Mouse (Mus musculus) limb, embryonic 10.5 days (tissue): ENCODE measurements around the gene Plekhb1. TPM values are rescaled to one million over a fixed set of nuclear protein-coding genes. Genes with fewer than 3 reads are reported as not detected.

Experiments
- DNase-seq: peaks from one replicate; pipeline ENCODE4 v3.0.0-alpha.2; 2017; ENCODE audit warnings: low spot score
- H3K27ac ChIP-seq: fragments of 300-500 bp; sonication (generic); 2 replicates; pipeline ENCODE4 v1.5.1; 2016; ENCODE audit warnings: mild to moderate bottlenecking
- H3K27me3 ChIP-seq: fragments of 300-500 bp; sonication (generic); 2 replicates; pipeline ENCODE4 v1.6.1; 2016; ENCODE audit warnings: low read depth, mild to moderate bottlenecking; ENCODE audit not compliant: poor library complexity, severe bottlenecking
- H3K36me3 ChIP-seq: fragments of 300-500 bp; sonication (generic); 2 replicates; pipeline ENCODE4 v1.6.1; 2016; ENCODE audit warnings: mild to moderate bottlenecking, moderate library complexity
- H3K4me1 ChIP-seq: fragments of 300-500 bp; sonication (generic); 2 replicates; pipeline ENCODE4 v1.6.1; 2016
- H3K4me3 ChIP-seq: fragments of 300-500 bp; sonication (generic); 2 replicates; pipeline ENCODE4 v1.5.1; 2016; ENCODE audit warnings: mild to moderate bottlenecking, moderate library complexity
- H3K9me3 ChIP-seq: fragments of 300-500 bp; sonication (generic); replicated peaks from 2 replicates; pipeline ENCODE4 v1.6.1; 2016; ENCODE audit warnings: mild to moderate bottlenecking
- WGBS: fragments of 180-500 bp; shearing (Covaris S2); methylation state at CpG from one replicate; pipeline ENCODE4 v1.1.7; 2016; 5-methylcytosine and 5-hydroxymethylcytosine counted together
- polyA plus RNA-seq: library from polyadenylated mRNA; unstranded; fragments of >200 nt; fragmentation: Nextera tagmentation; extraction: Ambion mirVana; gene quantifications from 2 replicates; pipeline ENCODE4 v1.2.1, GENCODE M21; 2016

Gene Plekhb1
- polyA plus RNA-seq = 0.83 and 1.5 TPM in 2 replicates

GRCm38 (mm10) chr7:100662231-100662630, at the start of gene Plekhb1:
Gene Plekhb1, minus strand, starts transcription at chr7:100662414.
- 0 out of 2 replicates have a peak within 1 kb of the TSS, but pooled peaks have one; percentile 42 for H3K27ac ChIP-seq
- no peak for DNase-seq
- peaks cover 20% of the 10 kb centered on the region for H3K4me1 ChIP-seq
- no peaks in the 10 kb centered on the region for H3K27me3 ChIP-seq
- no peaks in the 10 kb centered on the region for H3K36me3 ChIP-seq
- H3K4me3 ChIP-seq = no peak within 1 kb of the TSS
- WGBS = 79% methylated on average over 8 of the region's 8 CpGs
- no peaks in the 10 kb centered on the region for H3K9me3 ChIP-seq

- H3K27me3 ChIP-seq = no peaks in the 10 kb centered on the region
- H3K4me3 ChIP-seq = peak overlapping the region; percentile 98
- peak overlapping the region; percentile 99 for H3K27ac ChIP-seq
- H3K4me1 ChIP-seq = peaks cover 18% of the 10 kb centered on the region
- WGBS = 1% methylated on average over 23 of the region's 23 CpGs
- no peaks in the 10 kb centered on the region for H3K36me3 ChIP-seq
- H3K9me3 ChIP-seq = no peaks in the 10 kb centered on the region
- peak; percentile 33 for DNase-seq
Measured at GRCm38 (mm10) chr7:100706883-100707480, 44.8 kb upstream of the Plekhb1 start.

- peaks cover 18% of the 10 kb centered on the region for H3K4me1 ChIP-seq
- WGBS = under 1% methylated on average over 36 of the region's 37 CpGs
- H3K27me3 ChIP-seq = no peaks in the 10 kb centered on the region
- H3K4me3 ChIP-seq = peak within 1 kb of the TSS; percentile 98
- no peaks in the 10 kb centered on the region for H3K9me3 ChIP-seq
- H3K36me3 ChIP-seq = no peaks in the 10 kb centered on the region
- DNase-seq = peak; percentile 94
- H3K27ac ChIP-seq = peak within 1 kb of the TSS; percentile 99
Measured at GRCm38 (mm10) chr7:100706143-100706841, 44.1 kb upstream of the Plekhb1 start, which contains the start of gene Fam168a. Gene Fam168a, plus strand, starts transcription at chr7:100706635.

GRCm38 (mm10) chr7:100699771-100700770, 37.9 kb upstream of the Plekhb1 start:
- no peaks in the 10 kb centered on the region for H3K27me3 ChIP-seq
- no peak for DNase-seq
- H3K27ac ChIP-seq = no peak overlapping the region
- H3K9me3 ChIP-seq = no peaks in the 10 kb centered on the region
- no peaks in the 10 kb centered on the region for H3K36me3 ChIP-seq
- peaks cover 8% of the 10 kb centered on the region; the same call in 1 of the 2 replicates for H3K4me1 ChIP-seq
- WGBS = 54% methylated on average over 8 of the region's 8 CpGs
- H3K4me3 ChIP-seq = no peak overlapping the region

- WGBS = 63% methylated on average over 8 of the region's 8 CpGs
- DNase-seq = no peak
- Histone ChIP-seq H3K27ac (no peak overlapping the region), H3K27me3 (no peaks in the 10 kb centered on the region), H3K4me3 (no peak overlapping the region), H3K9me3 (no peaks in the 10 kb centered on the region), H3K36me3 (no peaks in the 10 kb centered on the region), H3K4me1 (0 out of 2 replicates have a peak, but pooled peaks cover 3% of the 10 kb centered on the region)
Measured at GRCm38 (mm10) chr7:100693199-100693598, 31.0 kb upstream of the Plekhb1 start.

GRCm38 (mm10) chr7:100688471-100688870, 26.3 kb upstream of the Plekhb1 start:
- no peaks in the 10 kb centered on the region for H3K27me3 ChIP-seq
- no peaks in the 10 kb centered on the region for H3K9me3 ChIP-seq
- H3K36me3 ChIP-seq = no peaks in the 10 kb centered on the region
- no peak overlapping the region for H3K4me3 ChIP-seq
- WGBS = 89% methylated on average over 7 of the region's 7 CpGs
- no peak overlapping the region for H3K27ac ChIP-seq
- H3K4me1 ChIP-seq = 0 out of 2 replicates have a peak, but pooled peaks cover 6% of the 10 kb centered on the region
- DNase-seq = no peak

GRCm38 (mm10) chr7:100685061-100686030, 23.1 kb upstream of the Plekhb1 start:
- peak; percentile 84 for DNase-seq
- Histone ChIP-seq H3K4me3 (no peak overlapping the region), H3K27me3 (no peaks in the 10 kb centered on the region), H3K36me3 (no peaks in the 10 kb centered on the region), H3K4me1 (0 out of 2 replicates have a peak, but pooled peaks cover 3% of the 10 kb centered on the region), H3K9me3 (no peaks in the 10 kb centered on the region), H3K27ac (no peak overlapping the region)
- WGBS = 40% methylated on average over 13 of the region's 13 CpGs

GRCm38 (mm10) chr7:100684538-100684937, 22.3 kb upstream of the Plekhb1 start:
- Histone ChIP-seq H3K36me3 (no peaks in the 10 kb centered on the region), H3K4me3 (no peak overlapping the region), H3K4me1 (0 out of 2 replicates have a peak, but pooled peaks cover 3% of the 10 kb centered on the region), H3K9me3 (no peaks in the 10 kb centered on the region), H3K27ac (no peak overlapping the region), H3K27me3 (no peaks in the 10 kb centered on the region)
- DNase-seq = peak; percentile 57
- 57% methylated on average over 7 of the region's 7 CpGs for WGBS

- H3K9me3 ChIP-seq = no peaks in the 10 kb centered on the region
- DNase-seq = no peak
- no peaks in the 10 kb centered on the region for H3K27me3 ChIP-seq
- H3K4me3 ChIP-seq = no peak overlapping the region
- no peaks in the 10 kb centered on the region for H3K36me3 ChIP-seq
- WGBS = 73% methylated on average over 5 of the region's 5 CpGs
- peaks cover 8% of the 10 kb centered on the region; the same call in 1 of the 2 replicates for H3K4me1 ChIP-seq
- H3K27ac ChIP-seq = no peak overlapping the region
Measured at GRCm38 (mm10) chr7:100684081-100684480, 21.9 kb upstream of the Plekhb1 start.

GRCm38 (mm10) chr7:100683241-100683640, 21.0 kb upstream of the Plekhb1 start:
- WGBS = 91% methylated on average over 1 of the region's 1 CpGs
- Histone ChIP-seq H3K27me3 (no peaks in the 10 kb centered on the region), H3K9me3 (no peaks in the 10 kb centered on the region), H3K36me3 (no peaks in the 10 kb centered on the region), H3K4me1 (peaks cover 8% of the 10 kb centered on the region; the same call in 1 of the 2 replicates), H3K27ac (no peak overlapping the region), H3K4me3 (no peak overlapping the region)
- no peak for DNase-seq

GRCm38 (mm10) chr7:100681132-100681531, 18.9 kb upstream of the Plekhb1 start:
- no peaks in the 10 kb centered on the region for H3K36me3 ChIP-seq
- 61% methylated on average over 5 of the region's 5 CpGs for WGBS
- H3K4me1 ChIP-seq = peaks cover 8% of the 10 kb centered on the region; the same call in 1 of the 2 replicates
- H3K27ac ChIP-seq = no peak overlapping the region
- DNase-seq = no peak
- H3K4me3 ChIP-seq = no peak overlapping the region
- H3K9me3 ChIP-seq = no peaks in the 10 kb centered on the region
- no peaks in the 10 kb centered on the region for H3K27me3 ChIP-seq
